Mouse (Mus musculus) retina, postnatal 7 days (tissue): ENCODE data around the gene Plk5.

Experiments
- DNase-seq: peaks from one replicate; pipeline ENCODE4 v3.0.0-alpha.2; 2012; ENCODE audit warnings: low read depth, low spot score

Plk5 gene

DNA sequence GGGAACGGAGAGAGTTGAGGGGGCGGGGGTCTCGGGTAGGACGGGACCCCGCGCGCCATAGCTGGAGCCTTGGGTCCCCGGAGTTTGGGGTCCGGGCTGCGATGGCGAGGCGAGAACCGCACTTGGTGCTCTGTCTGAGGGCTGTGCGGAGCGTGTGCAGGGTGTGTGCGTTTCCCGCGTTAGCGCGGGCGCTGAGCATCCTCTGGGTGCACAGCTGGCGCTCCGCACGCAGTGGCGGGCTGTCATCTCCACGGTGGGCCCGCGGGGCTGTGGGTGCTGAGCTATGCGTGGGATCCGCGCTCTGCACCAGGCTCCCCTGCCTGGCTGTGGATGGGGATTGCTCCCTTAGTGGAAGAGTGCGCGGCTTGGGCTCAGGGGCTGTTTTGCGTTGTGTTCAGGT is 478 bp downstream of the Plk5 start:
- DNase-seq, result no peak

DNA sequence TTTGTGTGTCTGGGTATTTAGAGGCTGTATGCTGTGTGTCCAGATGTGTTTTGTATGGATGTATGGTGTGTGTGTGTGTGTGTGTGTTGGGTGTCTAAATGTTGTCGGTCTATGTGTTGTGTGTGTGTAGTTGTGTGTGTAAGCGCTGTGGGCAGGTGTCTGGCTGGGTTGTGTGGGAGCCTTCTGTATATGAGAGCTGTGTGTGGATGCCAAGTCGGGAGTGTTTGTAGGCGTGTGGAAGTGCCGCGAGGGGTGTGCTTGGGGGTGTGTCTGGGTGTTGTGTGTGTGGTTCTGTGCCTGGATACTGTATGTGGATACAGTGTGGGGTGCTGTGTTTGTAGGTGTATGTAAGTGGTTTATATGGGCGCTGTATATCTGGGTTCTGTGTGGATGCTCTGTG is 1.1 kb downstream of the Plk5 start:
- DNase-seq, result no peak

DNA sequence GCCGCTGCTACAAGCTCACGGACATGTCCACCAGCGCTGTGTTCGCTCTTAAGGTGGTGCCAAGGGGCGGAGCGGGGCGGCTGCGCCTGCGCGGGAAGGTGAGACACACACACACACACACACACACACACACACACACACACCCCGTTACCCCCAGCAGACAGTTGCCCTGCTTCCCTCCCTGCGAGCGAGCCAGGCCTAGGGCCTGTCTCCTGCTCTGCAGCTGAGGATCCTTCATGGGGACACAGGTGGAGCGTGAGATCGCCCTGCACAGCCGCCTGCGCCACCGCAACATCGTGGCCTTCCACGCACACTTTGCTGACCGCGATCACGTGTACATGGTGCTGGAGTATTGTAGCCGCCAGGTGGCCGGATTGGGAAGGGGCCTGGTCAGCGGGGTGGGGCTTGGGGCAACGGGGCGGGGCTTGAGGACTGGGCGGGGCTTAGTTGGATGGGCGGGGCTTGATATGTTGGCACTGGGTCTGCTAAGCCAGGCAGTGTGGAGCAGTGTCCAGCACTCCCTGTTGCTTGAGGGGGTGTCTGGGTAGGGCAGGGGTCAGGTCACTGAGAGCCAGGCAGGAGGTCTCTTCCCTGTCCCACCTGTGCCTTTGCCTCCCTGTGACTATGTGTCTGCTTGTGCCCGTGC is 1.9 kb downstream of the Plk5 start:
- no peak for DNase-seq

DNA sequence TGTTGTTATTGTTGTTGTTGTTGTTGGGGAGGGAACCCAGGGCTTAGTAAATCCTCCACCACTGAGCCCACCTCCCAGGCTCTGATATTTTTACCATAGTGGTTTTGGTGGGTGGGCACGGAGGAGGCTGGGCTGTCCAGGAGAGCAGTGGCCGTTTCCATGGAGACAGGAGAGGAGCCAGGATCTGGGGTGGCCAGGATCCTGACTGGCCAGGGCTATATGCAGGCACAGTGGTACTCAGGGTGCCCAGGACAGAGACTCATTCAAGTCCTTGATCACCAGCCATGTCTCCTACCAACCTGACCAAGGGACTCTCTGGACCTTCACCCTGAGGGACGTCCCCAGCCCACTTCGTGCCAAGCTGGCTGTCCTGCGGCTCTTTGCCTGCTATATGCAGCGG is 7.5 kb downstream of the Plk5 start:
- no peak for DNase-seq

DNA sequence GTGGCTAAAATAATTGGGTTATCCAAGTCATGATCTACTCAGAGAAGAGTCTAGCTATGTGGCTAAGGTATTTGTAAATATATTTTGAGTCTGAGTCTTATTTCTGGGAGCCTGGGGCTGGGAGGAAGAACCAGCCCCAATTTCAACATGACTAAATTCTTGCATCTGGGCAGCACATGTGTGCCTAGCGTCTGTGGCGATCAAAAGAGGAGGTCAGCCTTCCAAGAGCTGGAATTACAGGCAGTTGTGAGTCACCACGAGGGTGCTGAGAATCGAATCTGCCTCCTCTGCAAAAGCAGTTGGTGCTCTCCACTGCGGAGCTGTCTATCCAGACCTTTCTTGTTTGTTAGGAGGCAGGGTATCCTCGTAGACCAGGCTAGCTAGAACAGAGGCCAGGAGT is 9.5 kb downstream of the Plk5 start:
- DNase-seq, result no peak

DNA sequence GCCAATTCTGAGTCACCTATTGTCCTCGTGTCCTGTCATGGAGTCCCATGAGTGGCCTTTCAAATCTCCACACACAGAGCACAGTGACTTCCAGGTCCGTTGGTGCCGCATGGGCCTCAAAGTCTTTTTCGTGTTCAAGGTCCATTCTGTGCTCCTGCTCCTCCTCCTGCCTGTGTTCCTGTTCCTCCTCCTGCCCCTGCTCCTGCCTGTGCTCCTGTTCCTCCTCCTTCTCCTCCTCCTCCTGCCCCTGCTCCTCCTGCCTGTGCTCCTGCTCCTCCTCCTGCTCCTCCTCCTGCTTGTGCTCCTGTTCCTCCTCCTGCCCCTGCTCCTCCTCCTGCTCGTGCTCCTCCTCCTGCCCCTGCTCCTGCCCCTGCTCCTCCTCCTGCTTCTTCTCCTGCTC is 11.7 kb downstream of the Plk5 start:
- DNase-seq, result no peak

DNA sequence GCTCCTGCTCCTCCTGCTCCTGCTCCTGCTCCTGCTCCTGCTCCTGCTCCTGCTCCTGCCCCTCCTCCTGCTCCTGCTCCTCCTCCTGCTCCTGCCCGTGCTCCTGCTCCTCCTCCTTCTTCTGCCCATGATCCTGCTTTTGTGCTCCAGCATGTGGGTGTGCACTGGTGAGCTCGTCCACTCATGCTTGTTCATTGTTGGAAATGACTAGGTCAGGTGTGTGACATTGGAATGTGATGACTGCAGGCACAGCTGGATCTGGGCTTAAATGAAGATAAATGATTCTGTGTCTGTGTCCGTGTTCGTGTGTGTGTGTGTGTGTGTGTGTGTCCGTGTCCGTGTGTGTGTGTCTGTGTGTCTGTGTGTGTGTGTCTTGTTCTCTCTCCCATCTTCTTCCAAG is 12.1 kb downstream of the Plk5 start:
- DNase-seq, result no peak

DNA sequence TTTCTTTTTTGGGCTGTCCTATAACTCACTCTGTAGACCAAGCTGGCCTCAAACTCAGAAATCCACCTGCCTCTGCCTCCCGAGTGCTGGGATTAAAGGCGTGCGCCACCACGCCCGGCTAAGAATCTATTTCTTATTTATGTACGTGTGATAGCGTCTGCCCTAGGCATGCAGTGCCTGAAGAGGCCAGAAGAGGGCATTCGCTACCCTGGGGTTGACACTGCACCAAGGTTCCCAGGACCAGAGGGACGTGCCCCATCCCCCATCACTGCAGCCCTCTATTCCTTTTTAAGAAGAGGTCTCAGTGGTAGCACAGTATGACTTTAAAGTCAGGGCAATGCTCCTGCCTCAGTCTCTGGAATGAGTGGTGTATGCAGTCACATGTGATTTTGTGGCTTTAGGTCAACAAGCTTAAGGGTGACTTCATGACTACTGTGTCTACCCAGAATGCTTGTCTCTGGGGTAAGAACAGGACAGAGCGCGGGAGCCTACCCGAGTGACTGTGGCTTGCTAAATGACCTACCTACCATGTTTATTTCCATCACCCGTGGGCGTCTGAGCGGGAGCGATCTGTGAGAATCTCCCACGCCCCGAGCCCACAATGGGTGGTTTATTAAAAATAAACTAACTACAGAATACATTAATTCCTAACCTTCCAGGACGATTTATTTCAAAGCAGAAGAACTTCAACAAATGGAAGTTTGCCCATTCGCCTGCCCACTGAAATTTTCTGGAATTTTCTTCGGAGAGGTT is 13.9 kb downstream of the Plk5 start:
- no peak for DNase-seq

DNA sequence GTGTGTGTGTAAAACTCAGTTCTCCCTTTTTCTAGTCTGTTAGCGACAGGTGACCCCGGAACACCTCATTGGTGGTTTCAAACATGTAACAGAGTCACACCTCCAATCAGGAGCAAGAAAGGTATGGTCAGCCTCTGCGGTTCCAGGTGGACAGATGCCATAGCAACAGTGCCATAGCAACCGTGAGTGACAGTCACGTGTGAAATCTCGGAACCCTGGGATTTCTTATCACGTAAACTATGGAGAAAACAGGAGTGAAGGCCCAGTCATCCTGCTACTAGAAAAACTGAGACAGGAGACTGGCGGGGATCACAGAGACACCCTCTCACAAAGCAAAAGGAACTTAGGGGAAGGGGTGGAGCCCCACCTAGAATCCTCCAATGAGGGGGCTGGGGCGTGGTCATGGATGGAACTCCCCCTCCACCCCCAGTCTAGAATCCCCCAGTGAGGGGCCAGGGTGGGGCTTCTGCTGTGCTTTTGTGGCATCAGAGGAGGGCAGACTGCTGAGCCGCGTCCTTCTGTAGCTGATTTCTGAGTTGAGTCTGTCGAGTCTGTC is 15.2 kb downstream of the Plk5 start:
- DNase-seq, result no peak

DNA sequence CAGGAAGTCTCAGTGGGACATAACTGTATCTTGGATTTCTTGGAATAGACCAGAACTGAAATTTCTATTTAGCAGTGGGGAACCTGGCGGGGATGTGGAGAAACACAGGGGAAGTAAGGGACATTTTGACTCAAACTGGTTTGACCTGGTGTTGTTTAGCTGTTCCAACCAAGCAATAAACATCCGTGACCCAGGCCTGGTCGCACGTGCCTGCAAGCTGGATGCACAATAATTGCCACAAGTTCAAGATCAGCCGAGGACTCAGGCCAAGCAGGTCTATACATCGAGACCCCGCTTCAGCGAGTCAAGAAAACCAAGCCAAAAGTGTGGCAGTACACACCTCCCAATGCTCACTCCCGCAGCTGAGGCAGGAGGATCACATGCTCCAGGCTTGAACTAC is 15.7 kb downstream of the Plk5 start:
- DNase-seq, result no peak

DNA sequence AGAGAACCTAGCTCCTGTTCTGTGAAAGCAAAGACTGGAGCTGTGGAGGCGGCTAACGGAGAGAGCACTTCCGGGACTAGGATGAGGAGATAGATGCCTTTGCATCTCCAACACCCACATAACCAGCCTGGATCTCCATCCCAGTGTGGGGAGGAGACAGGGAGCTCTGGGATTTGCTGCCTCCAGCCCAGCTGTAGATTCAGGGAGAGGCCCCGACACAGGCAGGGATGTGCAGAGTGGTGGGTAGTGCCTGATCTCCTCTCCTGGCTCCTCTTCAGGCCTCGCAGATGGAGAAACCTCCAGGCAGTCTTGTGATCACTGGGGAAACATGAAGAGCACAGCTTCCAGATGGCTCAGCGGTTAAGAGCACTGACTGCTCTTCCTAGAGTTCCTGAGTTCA is 16.4 kb downstream of the Plk5 start:
- DNase-seq, result no peak

DNA sequence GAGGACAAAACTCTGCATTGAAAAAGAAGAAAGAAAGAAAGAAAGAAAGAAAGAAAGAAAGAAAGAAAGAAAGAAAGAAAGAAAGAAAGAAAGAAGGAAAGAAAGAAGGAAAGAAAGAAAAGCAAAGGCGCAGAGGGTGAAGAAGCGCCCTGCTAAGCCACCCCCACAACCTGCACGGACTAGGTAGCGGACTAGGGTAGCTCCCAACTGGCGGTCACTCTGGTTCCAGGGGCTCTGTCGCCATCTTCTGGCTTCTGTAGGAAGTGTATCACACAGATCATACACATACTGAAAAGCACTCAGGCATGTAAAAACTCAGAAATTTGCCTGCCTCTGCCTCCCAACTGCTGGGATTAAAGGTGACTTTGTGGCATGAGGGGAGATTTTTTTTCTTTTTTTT is 17.8 kb downstream of the Plk5 start:
- DNase-seq, result peak; percentile 76

DNA sequence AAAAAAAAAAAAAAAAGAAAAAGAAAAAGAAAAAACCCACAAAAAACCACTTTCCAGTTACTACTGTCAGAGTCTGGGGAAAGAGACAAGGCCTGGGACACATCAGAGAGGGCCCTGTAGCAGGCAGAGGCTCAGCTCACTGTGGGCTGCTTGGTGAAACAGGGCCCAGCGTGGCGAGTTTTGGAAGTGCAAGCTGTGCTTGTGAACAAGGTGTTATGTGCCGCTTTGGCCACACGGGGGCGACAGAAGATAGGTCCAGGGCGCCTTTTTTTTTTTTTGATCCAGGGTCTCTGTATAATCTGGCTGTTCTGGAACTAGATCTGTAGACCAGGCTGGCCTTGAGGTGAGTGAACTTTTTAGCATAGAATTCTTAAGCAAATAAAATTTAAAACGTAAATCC is 19.9 kb downstream of the Plk5 start:
- peak; percentile 94 for DNase-seq

DNA sequence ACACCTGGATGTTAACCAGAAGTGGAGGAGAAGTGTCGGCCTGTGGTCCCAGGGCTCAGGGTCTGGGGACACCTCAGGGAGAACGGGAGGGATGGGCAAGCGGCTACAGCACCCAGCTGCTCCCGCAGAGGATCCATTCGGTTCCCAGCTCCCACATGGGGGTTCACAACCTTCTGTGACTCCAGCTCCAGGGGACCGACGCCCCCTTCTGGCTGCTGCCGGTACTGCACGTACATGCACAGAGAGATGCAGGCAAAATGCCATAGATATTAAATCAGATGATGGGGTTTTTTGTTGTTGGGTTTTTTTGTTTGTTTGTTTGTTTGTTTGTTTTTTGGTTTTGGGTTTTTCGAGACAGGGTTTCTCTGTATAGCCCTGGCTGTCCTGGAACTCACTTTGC is 21.5 kb downstream of the Plk5 start:
- DNase-seq, result no peak

DNA sequence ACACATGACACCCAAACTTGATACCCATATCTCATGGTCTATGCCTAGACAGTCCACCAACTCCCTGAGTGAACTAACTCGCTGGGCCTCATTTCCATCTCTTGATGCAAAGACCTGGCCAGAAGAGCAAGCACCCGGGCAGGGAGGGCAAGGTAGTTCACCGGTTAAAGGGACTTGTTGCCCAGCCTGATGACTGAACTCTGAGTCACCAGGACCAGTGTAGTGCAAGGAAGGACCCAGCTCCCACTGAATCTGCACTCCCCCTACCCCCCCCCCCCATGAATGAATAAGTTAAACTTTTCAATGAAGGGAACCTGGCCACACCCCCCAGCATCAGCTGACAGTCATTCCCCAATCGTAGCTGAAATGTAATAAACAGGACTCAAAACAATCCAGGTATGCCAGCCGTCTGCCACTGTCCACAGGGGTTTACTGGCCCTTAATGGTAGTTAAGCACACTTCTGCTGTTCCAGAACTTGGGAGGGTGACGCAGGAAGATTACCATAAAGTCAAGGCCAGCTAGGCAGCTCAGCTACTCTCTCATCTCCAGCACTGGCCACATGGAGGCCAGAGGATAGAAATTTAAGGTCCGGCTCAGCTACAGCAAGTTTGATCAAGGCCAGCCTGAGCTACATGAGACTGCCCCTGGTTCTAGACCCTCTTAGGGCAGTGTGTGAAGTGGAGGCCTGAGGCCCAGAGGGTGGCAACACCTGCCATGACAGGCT is 26.5 kb downstream of the Plk5 start:
- no peak for DNase-seq

DNA sequence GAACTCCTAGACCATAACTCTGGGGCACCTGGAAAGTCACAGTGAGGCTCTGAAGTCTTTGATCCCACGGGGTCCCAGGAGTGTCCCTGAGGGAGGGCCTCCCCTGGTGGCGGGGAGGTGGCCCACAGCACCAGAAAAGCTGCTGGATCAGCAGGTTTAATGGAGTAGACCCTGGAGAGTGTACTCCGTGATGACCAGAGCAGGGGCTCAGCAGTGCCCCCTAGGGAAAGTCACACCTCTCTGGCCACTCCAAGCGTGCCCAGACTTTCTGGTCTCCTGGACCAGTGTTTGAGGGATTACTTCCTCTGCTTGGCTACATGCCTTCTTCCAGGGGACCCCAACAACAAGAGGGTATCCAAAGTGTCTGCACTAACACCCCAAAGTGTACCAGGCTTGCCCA is 27.2 kb downstream of the Plk5 start:
- DNase-seq, result no peak

DNA sequence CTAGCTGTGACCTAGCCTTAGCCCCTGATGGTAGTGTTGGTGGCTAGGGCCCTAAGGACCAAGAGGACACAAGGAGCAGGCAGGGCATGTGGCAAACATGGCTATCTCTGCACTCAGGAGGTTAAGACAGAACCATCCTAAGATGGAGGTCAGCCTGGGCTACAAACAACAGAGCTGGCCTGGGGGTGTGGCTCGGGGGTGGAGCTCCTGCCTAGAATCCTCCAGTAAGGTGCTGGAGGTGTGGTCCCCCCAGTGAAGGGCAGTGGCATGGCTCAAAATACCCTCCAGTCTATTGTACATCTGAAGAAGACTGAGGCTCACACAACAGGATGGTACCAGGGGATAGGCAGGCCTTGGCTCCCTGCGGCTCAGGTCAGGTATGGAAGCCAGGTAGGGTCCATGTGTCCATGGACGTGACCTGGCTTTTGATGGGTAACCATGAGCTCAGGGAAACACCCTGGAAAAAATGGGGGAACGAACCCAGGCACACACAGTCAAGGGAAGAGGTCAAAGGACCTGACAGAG is 27.9 kb downstream of the Plk5 start:
- no peak for DNase-seq

DNA sequence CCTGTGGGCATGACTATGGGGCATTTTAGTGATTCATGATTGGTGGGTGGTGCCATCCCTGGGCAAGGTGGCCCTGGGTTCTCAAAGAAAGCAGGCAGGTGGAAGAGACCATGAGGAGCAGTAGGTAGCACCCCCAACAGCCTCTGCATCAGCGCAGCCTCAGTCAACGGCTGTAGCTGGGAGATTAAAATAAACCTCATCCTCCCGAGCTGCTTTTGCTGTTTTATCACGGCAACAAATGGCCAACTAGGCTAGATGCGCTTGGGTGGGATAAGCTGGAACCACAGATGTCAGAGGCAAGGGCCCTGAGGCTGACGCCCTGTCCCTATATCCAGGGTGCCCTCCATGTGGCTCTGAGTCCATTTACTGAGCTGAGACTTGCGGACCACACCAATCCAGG is 28.4 kb downstream of the Plk5 start:
- no peak for DNase-seq

DNA sequence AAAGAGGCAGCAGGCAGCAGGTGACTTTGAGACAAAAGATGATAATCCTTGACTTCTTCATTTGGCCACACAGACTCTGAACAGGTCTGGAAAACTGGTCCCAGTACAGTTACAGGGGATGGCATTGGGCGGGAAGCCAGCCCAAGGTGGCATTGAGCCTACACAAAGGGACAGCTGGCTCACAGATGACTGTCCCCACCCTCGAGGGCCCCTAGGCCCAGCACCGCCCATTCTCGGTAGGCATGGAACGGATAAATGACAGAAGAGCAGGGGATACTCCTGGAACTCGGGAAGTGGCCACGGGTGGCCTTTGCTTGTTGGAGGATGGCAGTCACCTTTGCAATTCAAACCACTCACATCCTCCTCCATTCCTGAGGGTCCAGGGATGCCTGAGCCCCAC is 29.1 kb downstream of the Plk5 start:
- DNase-seq, result no peak

DNA sequence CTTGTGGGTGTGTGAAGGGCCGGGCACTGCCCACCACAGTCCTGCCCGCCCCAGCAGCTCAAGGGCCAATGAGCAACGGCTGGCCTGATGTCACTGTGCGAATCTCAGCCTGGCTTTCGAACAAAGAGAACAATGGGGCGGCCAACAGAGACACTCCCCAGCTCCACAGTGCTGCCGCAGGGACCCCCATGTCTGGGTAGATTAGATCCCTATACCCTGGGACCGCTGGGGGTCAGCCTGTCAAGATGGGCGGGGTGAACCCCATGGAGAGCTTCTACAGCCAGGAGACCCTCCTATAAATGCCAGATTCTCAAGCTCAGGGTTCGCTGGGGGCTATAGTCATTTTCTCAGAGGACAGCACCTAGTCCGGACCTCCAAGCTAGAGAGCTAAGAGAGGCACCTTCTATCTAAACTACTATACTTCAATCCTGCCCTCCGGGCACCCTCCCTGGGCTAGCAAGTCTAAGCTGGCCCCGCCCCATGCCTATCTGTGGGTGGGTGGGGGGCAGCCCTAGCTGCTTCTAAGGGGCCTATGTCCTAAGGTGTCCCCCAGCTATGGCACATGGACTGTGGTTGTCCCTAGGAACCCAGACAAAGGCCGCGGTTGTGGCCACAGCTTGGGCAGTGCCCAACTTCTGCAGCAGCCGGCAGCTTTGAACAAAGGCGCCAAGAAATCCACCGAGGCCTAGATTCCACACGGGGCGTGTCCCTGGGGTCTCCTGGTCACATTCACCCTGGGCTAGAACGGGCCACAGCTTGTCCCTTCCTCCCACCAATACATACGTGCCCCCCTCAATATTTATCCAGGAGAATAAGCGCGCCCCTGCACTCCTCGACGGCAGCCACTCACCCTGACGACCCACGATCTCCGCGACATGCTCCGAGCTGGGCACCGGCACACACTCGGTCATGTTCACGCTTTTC is 29.8 kb downstream of the Plk5 start:
- no peak for DNase-seq

DNA sequence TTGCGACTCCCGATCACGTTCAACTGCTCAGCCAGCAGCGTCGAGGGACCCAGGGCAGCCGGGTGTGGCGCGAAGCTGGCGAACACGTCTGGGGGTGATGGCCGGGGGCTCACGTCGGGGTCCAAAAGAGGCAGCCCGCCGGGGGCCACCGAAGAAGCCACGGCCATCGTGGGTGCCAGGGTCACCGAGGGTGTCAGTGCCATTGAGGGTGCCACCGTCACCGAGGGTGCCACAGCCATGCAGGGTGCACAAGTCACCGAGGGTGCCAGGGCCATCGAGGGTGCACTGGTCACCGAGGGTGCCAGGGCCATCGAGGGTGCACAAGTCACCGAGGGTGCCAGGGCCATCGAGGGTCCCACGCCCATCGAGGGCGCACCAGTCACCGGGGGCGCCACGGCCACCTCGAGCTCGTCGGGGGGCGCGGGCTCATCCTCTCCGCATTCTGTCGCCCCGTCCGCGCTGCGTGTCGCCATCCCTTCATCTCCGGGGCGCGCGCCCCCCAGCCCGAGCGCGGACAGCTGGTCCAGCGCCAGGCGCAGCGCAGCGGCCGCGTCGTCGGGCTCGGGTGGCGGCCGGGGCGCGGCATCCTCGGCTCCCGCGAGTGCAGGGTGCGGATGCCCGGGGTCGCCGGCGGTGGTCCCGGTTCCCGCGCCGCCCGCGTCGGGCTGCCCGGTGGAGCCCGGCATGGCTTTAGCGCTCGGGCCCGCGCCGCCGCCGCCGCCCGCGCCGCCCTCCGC is 30.6 kb downstream of the Plk5 start:
- DNase-seq, result no peak
